Mouse (Mus musculus) v-Abl transformed pro-B cells (cell line): ENCODE measurements around the gene Hexb.

Experiments used
- in situ Hi-C, 2 experiments: fragments of 400-800 bp; cut with MboI; formaldehyde crosslinking; loops; one replicate each; pipeline ENCODE4 v1.15.1; 2025; ENCODE audit not compliant: unreplicated experiment in 2 of 2

Hexb gene

DNA sequence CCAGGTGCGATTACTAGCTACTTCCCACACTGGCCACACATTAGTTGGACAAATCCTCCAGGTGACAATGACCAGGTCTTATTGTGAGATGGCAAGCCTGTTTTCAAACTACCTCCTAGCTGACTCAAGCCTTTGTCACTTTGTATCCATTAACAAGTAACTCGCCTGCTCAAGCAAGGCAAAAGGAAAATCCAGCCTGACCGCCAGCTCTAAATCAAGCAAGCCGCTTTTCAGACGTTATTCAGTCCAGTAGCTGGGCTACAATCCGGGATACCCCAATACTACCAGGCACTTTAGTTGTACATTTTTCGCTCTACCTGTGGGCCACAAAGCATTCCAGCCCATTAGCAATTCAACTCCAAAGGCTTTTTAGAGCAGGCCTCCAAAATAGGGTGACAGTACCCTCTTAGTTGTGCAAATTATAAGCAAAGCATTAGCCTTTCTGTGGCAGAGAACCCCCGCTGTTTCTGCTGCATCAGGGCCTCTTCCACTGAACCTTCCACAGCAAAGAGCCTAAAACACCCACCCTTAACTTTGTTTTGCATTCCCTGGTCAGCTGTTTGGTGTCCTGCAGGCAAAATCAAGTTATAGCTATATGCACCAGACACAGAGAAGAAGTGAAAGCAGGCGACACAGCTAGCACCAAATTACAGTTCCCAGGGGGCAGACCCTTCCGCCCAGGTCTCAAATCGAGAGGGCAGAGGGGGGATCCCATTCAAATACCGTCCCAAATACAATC is 1.8 kb downstream of the Hexb start:
- in situ Hi-C loops: loop anchor here in 1 of 2 experiments (5.0 kb wide), 1 partner anchor 49 kb away; no protein-coding TSS in a partner anchor

GRCm38 (mm10) chr13:97193420-97193819 is 4.7 kb downstream of the Hexb start:
- in situ Hi-C loops: no loop called here

DNA sequence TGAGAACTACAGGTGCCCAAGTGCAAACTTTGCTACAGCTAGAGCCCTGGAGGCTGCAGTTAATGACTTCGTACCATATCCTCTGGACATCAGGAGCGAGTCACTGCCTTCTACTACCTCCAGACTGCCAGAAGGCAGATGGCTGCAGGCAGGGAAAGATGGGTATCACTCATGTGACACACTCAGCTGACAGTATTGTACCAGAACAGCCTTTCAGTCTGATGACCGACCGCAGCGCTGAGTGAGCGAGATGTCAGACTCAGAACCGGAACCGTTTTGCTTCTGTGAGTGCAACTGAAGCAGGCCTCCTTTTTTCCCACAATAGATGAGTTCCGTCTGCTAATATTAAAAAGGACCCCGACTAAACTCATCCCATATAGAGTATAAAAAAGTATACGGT is 5.5 kb downstream of the Hexb start:
- in situ Hi-C loops: no loop called here

DNA sequence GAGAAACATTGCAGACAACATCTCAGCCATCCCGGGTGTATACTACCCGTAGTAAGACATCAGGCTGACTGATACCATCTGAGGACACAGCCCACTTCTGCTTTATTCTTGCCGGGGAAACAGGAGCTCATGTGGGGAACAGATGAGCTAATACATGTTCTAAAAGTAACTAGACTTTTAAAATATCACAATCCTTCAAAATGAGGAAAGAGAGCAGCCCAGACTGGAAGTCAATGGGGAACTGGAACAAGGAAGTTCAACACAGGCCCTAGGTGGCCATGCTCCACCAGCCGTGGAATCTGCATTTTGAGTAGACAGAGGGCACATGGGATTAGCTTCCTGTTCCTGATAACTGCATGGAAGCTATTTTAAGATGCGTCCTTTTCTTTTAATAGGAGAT is 10.5 kb downstream of the Hexb start:
- in situ Hi-C loops: no loop called here

GRCm38 (mm10) chr13:97186346-97186745 is 11.8 kb downstream of the Hexb start:
- in situ Hi-C loops: no loop called here

GRCm38 (mm10) chr13:97184656-97185055 is 13.5 kb downstream of the Hexb start:
- in situ Hi-C loops: no loop called here

DNA sequence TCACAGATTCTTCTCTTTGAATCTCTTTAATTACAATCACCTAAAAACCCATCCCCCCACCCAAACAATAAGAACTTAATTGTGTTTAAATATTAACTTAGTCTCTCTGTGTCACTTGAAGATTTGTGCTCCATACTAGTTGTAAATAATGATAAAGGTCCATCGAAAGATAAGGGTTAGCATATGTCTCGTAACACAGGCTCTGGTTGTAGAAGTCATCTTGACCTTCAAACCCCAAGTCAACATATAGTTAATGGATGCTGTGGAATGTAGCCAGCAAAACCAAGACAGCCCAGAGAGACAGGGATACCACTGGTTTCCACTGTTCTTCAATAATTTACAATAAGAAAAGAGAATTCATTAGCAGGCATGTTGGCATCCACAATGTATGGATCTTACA is 14.0 kb downstream of the Hexb start:
- in situ Hi-C loops: no loop called here

DNA sequence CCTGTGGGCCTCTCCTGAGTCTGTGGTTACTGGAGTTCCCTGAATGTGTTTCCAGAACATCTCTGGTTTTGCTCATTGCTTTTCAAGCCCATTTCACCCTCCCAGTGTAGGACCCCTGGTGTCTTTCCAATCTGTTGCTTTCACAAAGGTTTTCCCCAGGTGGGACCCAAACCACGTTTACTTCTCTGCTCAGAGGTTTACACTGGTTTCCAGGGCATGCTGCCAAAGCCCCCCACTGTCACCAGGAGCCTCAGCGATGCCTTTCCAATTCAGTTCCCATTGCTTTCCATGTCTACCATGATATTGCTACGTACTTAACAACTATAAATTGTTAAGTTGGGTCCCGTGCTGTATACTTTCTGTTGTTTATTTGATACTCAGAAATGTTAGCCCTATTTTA is 15.3 kb downstream of the Hexb start:
- in situ Hi-C loops: no loop called here

GRCm38 (mm10) chr13:97180113-97180828 is 17.9 kb downstream of the Hexb start:
- in situ Hi-C loops: no loop called here

DNA sequence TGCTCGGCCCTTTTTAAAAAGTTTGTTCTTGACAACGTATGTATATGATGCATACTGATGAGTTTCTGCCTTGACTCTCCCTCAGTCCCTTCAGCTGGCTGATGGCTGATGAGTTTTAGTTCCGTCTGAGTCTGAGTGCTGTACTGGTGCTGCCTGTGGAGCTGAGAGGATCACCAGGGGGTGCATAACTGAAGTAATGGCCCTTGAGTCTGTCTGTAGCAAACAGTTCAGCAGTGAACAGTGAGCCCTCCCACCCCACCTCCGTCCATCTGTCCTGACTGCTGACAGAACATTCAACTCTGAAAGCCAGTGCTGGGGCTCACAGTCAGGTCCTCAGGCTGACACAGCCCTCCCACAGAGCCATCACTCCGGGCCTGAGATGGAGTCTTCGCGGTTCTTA is 19.2 kb downstream of the Hexb start:
- in situ Hi-C loops: no loop called here

DNA sequence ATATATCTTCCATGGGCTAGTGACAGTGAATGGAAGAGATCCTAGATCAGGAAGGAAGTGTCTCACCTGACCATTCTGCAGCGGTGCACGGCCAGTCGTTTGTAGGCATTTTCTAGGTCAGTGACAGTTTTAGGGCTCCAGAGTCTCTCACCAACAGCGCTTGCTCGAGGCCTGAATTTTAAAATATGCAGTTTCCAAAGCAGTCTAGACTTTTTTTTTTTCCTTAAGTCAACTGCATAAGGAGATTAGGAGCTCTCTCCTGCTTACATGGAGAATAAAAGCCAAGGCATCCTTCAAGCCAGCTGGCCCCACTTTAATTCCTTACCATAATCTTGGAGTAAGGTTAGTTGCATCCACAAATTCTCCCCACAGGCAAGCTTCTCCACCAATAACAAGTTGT is 21.4 kb downstream of the Hexb start:
- in situ Hi-C loops: no loop called here

GRCm38 (mm10) chr13:97175520-97176264 is 22.5 kb downstream of the Hexb start:
- in situ Hi-C loops: no loop called here

DNA sequence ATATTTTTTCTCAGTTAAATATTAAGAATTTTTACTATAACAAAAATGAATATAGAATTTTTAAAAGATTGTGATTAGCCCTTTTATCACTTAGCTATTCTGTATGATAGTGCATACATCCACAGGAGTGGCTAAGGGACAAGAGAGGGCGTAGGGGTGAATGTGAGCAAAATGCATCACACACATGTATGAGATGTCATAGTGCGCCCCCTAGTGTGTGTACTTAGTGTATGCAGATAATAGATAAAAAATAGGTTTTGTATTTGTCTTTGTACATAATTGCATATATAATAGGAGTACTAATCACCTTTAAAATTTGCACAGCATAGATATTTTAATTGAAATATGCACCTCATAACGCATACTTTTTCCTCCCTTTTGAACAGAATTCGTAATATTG is 52.3 kb downstream of the Hexb start:
- in situ Hi-C loops: loop anchor here (5.0 to 25.0 kb wide), 5 partner anchors 51 to 1116 kb away; partner anchors contain the start of genes Poc5 (in 2 of the 2), Ankra2 (in 1 of the 2), Hexb (in 1 of the 2) and Hmgcr (in 1 of the 2)

DNA sequence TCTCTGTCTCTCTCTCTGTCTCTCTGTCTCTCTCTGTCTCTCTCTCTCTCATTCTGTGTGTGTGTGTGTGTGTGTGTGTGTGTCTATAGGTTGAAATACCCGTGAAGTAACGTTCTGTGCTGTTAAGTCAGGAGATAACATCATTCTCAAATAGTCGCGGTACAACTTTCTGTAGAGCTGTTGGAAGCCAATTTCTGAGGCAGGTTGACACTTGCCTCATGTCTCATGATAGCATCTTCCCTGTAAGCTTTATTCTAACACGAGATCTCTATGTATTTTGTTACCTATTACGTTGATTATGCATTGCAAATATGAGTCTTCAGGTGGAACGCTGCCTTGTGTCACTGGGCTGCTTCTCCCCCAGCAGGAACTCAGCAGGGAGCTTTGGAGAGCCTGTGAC is 55.8 kb downstream of the Hexb start:
- in situ Hi-C loops: loop anchor here (10.0 to 25.0 kb wide), 4 partner anchors 288 to 1120 kb away; partner anchors contain the start of genes Poc5 (in 2 of the 2), Ankra2 (in 1 of the 2), Hmgcr (in 1 of the 2) and Utp15 (in 1 of the 2)

DNA sequence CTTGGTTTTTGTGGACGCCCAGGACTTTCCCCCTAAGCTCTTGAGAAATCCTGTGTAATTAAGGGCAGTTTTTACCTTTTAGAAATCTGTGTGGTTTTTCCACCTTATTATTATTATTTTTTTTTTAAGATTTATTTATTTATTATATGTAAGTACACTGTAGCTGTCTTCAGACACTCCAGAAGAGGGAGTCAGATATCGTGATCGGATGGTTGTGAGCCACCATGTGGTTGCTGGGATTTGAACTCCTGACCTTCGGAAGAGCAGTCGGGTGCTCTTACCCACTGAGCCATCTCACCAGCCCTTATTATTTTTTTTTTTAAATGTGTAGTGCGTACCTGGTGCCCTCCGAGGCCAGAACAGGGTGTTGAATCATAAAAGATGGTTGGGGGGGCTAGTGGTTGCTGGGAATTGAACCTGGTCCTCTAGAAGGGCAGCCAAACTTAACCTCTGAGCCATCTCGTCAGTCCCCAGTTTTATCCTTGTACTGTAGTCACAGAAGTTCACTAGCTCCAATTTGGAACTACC is 59.7 kb downstream of the Hexb start:
- in situ Hi-C loops: loop anchor here (5.0 to 25.0 kb wide), 4 partner anchors 69 to 1124 kb away; partner anchors contain the start of genes Poc5 (in 2 of the 2), Ankra2 (in 1 of the 2), Hmgcr (in 1 of the 2) and Utp15 (in 1 of the 2)

- in situ Hi-C loops: loop anchor here (5.0 to 25.0 kb wide), 4 partner anchors 70 to 1125 kb away; partner anchors contain the start of genes Poc5 (in 2 of the 2), Ankra2 (in 1 of the 2), Hmgcr (in 1 of the 2) and Utp15 (in 1 of the 2)
Measured at GRCm38 (mm10) chr13:97137466-97138400, 60.4 kb downstream of the Hexb start, which contains the start of the genes Gfm2 and Nsa2. Gene Gfm2 (plus strand): TSS chr13:97137937. Gene Nsa2 (minus strand): TSS chr13:97137937.

GRCm38 (mm10) chr13:97130413-97130812 is 67.7 kb downstream of the Hexb start:
- in situ Hi-C loops: loop anchor here (25.0 kb wide), 3 partner anchors 468 to 1132 kb away; partner anchors contain the start of genes Poc5 (in 2 of the 2), Ankra2 (in 1 of the 2), Hmgcr (in 1 of the 2) and Utp15 (in 1 of the 2)

- in situ Hi-C loops: loop anchor here (25.0 kb wide), 3 partner anchors 467 to 1133 kb away; partner anchors contain the start of genes Poc5 (in 2 of the 2), Ankra2 (in 1 of the 2), Hmgcr (in 1 of the 2) and Utp15 (in 1 of the 2)
Measured at GRCm38 (mm10) chr13:97129654-97130053, 68.5 kb downstream of the Hexb start.
